Mouse (Mus musculus): ENCODE results near the gene Jak3.

DNA sequence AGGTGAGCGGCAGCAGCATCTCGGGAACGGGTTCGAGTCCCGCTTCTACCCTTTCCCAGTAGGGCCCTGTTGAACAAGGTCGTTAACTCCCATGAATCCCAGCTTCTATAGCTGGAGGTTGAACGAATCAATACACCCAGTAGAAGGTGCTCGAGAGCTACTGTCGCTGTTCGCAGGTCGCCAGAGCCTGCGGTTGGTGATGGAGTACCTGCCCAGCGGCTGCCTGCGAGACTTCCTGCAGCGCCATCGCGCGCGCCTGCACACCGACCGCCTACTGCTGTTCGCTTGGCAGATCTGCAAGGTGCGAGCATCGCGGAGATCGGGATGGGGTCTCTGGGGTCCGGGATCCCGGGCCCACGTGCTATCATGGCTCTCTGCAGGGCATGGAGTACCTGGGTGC lies 9.5 kb downstream of the Jak3 start:
- TF ChIP-seq CTCF (IDR thresholded peaks at IDR 0.05; ENCODE audit: borderline replicate concordance, control insufficient read depth, extremely low read depth, insufficient read depth, low read length, poor library complexity) (no peak), POLR2A (IDR thresholded peaks at IDR 0.05; ENCODE audit: control insufficient read depth, extremely low read depth, insufficient read depth, low read length, poor library complexity) (no peak)
